Mouse (Mus musculus) bone marrow macrophage, adult 2 months (primary cell): ENCODE data around the gene Dusp9.

Experiments
- CTCF ChIP-seq: IDR thresholded peaks from 2 replicates; pipeline ENCODE4 v1.5.1; 2012; ENCODE audit warnings: low read depth, mild to moderate bottlenecking, low read length, moderate library complexity
- POLR2A ChIP-seq: IDR thresholded peaks from 2 replicates; pipeline ENCODE4 v1.6.1; 2012; ENCODE audit warnings: mild to moderate bottlenecking, low read depth, low read length, borderline replicate concordance

DNA sequence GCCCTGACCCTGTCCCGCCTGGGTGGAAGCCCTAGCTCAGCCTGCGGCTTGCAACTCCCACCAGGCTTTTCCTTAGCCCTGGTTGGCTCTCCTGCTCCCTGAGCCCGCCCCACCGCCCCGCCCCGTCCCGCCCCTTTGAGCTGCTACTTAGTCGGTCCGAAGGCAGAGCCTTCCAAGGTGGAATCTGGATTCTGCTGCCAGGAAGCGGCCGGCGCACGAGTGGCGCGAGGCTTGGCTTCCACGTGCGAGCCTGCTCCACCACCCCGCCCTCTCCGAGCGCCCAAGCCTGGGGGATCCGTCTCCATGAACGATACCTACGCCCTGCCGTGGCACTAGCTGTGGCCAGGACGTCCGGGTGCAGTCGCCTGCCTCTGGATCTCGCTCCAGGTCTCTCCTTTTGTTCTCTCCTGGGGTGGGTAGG, at the start of gene Dusp9:
- no peak for TF ChIP-seq CTCF
- TF ChIP-seq POLR2A: no peak
